Mouse (Mus musculus) erythroblast, embryonic 14.5 days (primary cell): Measurements from ENCODE around the gene Map2k7.

Experiments used
- GATA1 ChIP-seq: IDR thresholded peaks from 2 replicates; pipeline ENCODE4 v1.6.1; 2012; ENCODE audit warnings: low read length, inconsistent platforms, mixed read lengths
- TAL1 ChIP-seq: IDR thresholded peaks from 3 replicates; pipeline ENCODE4 v1.6.1; 2012; ENCODE audit warnings: low read length, inconsistent platforms, mixed read lengths

DNA sequence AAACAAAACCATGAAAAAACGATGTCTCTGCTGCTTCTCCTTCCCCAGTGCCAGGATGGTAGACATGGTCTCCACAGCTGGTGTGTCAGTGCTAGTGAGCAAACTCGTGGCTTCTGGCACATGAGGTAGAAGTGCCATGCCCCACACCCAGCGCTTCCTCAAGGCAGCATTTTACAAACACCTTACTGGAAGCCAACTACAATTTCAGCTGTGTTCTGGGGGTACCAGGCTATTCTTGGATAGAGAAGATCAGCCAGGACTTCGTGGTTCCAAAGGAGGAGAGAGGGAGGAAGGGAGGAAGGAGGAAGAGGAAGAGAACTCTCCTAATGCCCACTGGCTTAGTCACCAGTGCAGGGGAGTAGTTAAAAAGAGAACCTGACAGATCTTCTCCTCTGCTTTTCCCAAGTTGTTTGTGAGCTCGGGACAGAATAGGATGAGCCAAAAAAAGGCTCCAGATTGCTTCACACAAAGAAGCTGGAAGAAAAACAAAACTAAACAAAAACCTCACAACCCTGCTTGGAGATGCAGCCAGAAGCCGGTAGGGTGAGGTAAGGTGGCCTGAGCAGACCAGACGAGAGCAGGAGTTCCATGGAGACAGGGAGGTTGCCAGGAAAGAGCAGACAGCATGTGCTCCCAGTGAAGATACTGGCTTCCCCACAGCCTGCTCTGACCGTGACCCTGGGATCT is 24.7 kb downstream of the Map2k7 start:
- TF ChIP-seq GATA1 (no peak), TAL1 (no peak)
